Mouse (Mus musculus) kidney, adult 2 months (tissue): ENCODE results near the gene Klrb1f. TPM values are rescaled to one million over a fixed set of nuclear protein-coding genes. Genes with fewer than 3 reads are reported as not detected.

ENCODE experiments used
- DNase-seq: peaks from one replicate; pipeline ENCODE4 v3.0.0; 2021
- H3K27ac ChIP-seq: fragments of 200-500 bp; 2 replicates; pipeline ENCODE4 v1.5.1; 2012; ENCODE audit warnings: low read depth, low read length, control low read depth, inconsistent platforms; ENCODE audit not compliant: insufficient read depth
- H3K27me3 ChIP-seq: fragments of 200-500 bp; replicated peaks from 2 replicates; pipeline ENCODE4 v1.6.1; 2012; ENCODE audit warnings: mild to moderate bottlenecking, moderate library complexity, low read length, inconsistent platforms; ENCODE audit not compliant: control insufficient read depth, insufficient read depth
- H3K36me3 ChIP-seq: fragments of 200-500 bp; 2 replicates; pipeline ENCODE4 v1.6.1; 2012; ENCODE audit warnings: mild to moderate bottlenecking, moderate library complexity, low read length, inconsistent platforms; ENCODE audit not compliant: control insufficient read depth, insufficient read depth
- H3K4me1 ChIP-seq: fragments of 200-500 bp; 2 replicates; pipeline ENCODE4 v1.6.1; 2011; ENCODE audit warnings: low read length; ENCODE audit not compliant: control insufficient read depth, insufficient read depth
- H3K4me3 ChIP-seq: fragments of 200-500 bp; 2 replicates; pipeline ENCODE4 v1.5.1; 2011; ENCODE audit warnings: mild to moderate bottlenecking, low read depth, low read length, control low read depth; ENCODE audit not compliant: insufficient read depth
- CTCF ChIP-seq: fragments of 200-500 bp; conservative IDR thresholded peaks from 2 replicates; pipeline ENCODE4 v1.5.1; 2011; ENCODE audit warnings: low read depth, mild to moderate bottlenecking, control low read depth, low read length, moderate library complexity, mixed read lengths; ENCODE audit not compliant: insufficient read depth, insufficient read length
- POLR2A ChIP-seq: fragments of 200-500 bp; IDR thresholded peaks from one replicate; pipeline ENCODE4 v1.6.1; 2011; ENCODE audit warnings: low read depth, low read length, control low read depth
- WGBS: fragments of 180-500 bp; shearing (Covaris S2); methylation state at CpG from one replicate; pipeline ENCODE4 v1.1.7; 2018; 5-methylcytosine and 5-hydroxymethylcytosine counted together
- polyA plus RNA-seq: library from polyadenylated mRNA; depleted of rRNA; stranded (reverse); fragments of >200 nt; gene quantifications from 2 replicates; pipeline ENCODE4 v1.2.3, GENCODE M21; 2012

Klrb1f gene
- polyA plus RNA-seq, 1 experiment, result 0.16 TPM

GRCm38 (mm10) chr6:129035017-129035416, 10.7 kb upstream of the Klrb1f start:
- Histone ChIP-seq H3K4me3 (no peak overlapping the region), H3K36me3 (no peaks in the 10 kb centered on the region), H3K27ac (no peak overlapping the region), H3K27me3 (no peaks in the 10 kb centered on the region), H3K4me1 (0 out of 2 replicates have a peak, but pooled peaks cover 2% of the 10 kb centered on the region)
- DNase-seq, result no peak
- no peak for TF ChIP-seq POLR2A
- no peak for TF ChIP-seq CTCF
- WGBS, result 75% methylated on average over 2 of the region's 2 CpGs

GRCm38 (mm10) chr6:129036326-129036725, 9.4 kb upstream of the Klrb1f start:
- no peak for TF ChIP-seq POLR2A
- Histone ChIP-seq H3K27ac (no peak overlapping the region), H3K36me3 (no peaks in the 10 kb centered on the region), H3K4me3 (no peak overlapping the region), H3K27me3 (no peaks in the 10 kb centered on the region), H3K4me1 (0 out of 2 replicates have a peak, but pooled peaks cover 2% of the 10 kb centered on the region)
- no peak for DNase-seq

- DNase-seq, result no peak
- Histone ChIP-seq H3K36me3 (no peaks in the 10 kb centered on the region), H3K4me3 (no peak overlapping the region), H3K27me3 (no peaks in the 10 kb centered on the region), H3K27ac (no peak overlapping the region), H3K4me1 (0 out of 2 replicates have a peak, but pooled peaks cover 2% of the 10 kb centered on the region)
- WGBS, result 67% methylated on average over 2 of the region's 2 CpGs
- TF ChIP-seq CTCF (no peak), POLR2A (no peak)
Measured at GRCm38 (mm10) chr6:129036890-129037463, 8.7 kb upstream of the Klrb1f start.

- H3K4me3 ChIP-seq, result no peak overlapping the region
- no peaks in the 10 kb centered on the region for H3K4me1 ChIP-seq
- no peak for DNase-seq
- WGBS, result 88% methylated on average over 2 of the region's 2 CpGs
- H3K27me3 ChIP-seq, result no peaks in the 10 kb centered on the region
- no peak overlapping the region for H3K27ac ChIP-seq
- no peaks in the 10 kb centered on the region for H3K36me3 ChIP-seq
- TF ChIP-seq POLR2A (no peak), CTCF (no peak)
Measured at GRCm38 (mm10) chr6:129041470-129041869, 4.2 kb upstream of the Klrb1f start.

GRCm38 (mm10) chr6:129042470-129042869, 3.2 kb upstream of the Klrb1f start:
- Histone ChIP-seq H3K36me3 (no peaks in the 10 kb centered on the region), H3K27me3 (no peaks in the 10 kb centered on the region), H3K4me3 (no peak overlapping the region), H3K27ac (no peak overlapping the region), H3K4me1 (no peaks in the 10 kb centered on the region)
- no peak for DNase-seq
- TF ChIP-seq CTCF (no peak), POLR2A (no peak)

GRCm38 (mm10) chr6:129048381-129048780, 2.7 kb downstream of the Klrb1f start:
- peaks cover 2% of the 10 kb centered on the region; the same call in 1 of the 2 replicates for H3K4me1 ChIP-seq
- H3K36me3 ChIP-seq, result no peaks in the 10 kb centered on the region
- no peak overlapping the region for H3K4me3 ChIP-seq
- 66% methylated on average over 4 of the region's 4 CpGs for WGBS
- H3K27me3 ChIP-seq, result no peaks in the 10 kb centered on the region
- no peak for TF ChIP-seq CTCF
- no peak for TF ChIP-seq POLR2A
- H3K27ac ChIP-seq, result no peak overlapping the region
- DNase-seq, result no peak

- Histone ChIP-seq H3K27me3 (no peaks in the 10 kb centered on the region), H3K4me1 (peaks cover 2% of the 10 kb centered on the region; the same call in 1 of the 2 replicates), H3K4me3 (peak overlapping the region; percentile 46), H3K36me3 (no peaks in the 10 kb centered on the region), H3K27ac (no peak overlapping the region; the same call in 1 of the 2 replicates)
- DNase-seq, result peak; percentile 69
- TF ChIP-seq CTCF, result no peak
- TF ChIP-seq POLR2A, result no peak
- 2% methylated on average over 13 of the region's 13 CpGs for WGBS
Measured at GRCm38 (mm10) chr6:129048857-129049473, 3.3 kb downstream of the Klrb1f start.
